Mouse (Mus musculus) left cerebral cortex, adult 8-10 months (tissue): ENCODE data around the gene Tmem9b. TPM values are rescaled to one million over a fixed set of nuclear protein-coding genes. Genes with fewer than 3 reads are reported as not detected.

Experiments
- DNase-seq, 2 experiments: peaks; one replicate each; pipeline ENCODE4 v3.0.0; 2022; ENCODE audit warnings: low spot score in 2 of 2
- total RNA-seq, 4 experiments: library from RNA; stranded (reverse); gene quantifications; 2 replicates each; pipeline ENCODE4 v1.2.4; 2022

The Tmem9b gene
- 10 to 100 TPM; 91.8 to 93.5 (median 92.3) TPM for total RNA-seq

- peak; percentile 72 to 73 for DNase-seq
Measured at GRCm38 (mm10) chr7:109752008-109752925, at the start of gene Tmem9b. TSS of gene Tmem9b (minus strand) at chr7:109752875.

- DNase-seq: no peak
Measured at GRCm38 (mm10) chr7:109800626-109801025, 48.0 kb upstream of the Tmem9b start.

GRCm38 (mm10) chr7:109799168-109799567, 46.5 kb upstream of the Tmem9b start:
- no peak for DNase-seq

- no peak for DNase-seq
Measured at GRCm38 (mm10) chr7:109795564-109795963, 42.9 kb upstream of the Tmem9b start.

DNA sequence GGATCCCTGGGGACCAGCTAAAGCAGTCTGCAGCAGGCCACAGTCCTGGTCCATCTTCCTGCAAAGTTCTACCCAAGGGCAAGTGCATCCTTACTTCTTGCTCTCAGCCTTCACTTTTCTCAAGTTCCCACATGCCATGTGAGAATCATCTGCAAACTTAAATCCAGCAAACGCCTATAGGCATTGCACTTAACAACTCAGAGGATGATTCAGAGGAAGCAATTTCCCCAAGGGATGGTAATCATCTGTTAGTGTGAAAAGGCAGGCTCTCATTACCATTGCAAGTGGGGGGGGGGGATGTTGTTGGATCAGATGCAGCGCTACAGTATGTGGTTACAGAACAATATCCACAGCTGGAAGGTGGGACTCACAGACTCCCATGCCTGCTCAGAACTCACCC, 41.9 kb upstream of the Tmem9b start:
- no peak for DNase-seq

DNA sequence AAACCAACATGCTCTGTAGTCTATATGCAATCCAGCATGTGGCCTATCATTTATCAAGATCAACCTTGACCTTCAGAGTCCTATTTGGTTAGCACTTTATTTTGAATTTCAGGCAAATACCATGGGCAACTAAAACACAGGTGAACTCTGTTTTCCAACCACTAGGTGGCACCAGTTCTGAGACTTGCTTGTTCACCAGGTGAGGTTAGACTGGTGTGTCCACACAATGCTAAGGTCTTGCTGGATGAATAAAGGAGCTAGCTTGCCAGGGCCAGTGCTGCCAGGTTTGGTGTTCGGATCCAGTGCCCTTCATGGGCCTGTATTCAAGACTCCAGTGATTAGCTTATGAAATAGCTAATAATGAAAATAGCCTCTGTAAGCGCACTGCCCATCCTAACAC, 40.1 kb upstream of the Tmem9b start:
- DNase-seq: no peak

DNA sequence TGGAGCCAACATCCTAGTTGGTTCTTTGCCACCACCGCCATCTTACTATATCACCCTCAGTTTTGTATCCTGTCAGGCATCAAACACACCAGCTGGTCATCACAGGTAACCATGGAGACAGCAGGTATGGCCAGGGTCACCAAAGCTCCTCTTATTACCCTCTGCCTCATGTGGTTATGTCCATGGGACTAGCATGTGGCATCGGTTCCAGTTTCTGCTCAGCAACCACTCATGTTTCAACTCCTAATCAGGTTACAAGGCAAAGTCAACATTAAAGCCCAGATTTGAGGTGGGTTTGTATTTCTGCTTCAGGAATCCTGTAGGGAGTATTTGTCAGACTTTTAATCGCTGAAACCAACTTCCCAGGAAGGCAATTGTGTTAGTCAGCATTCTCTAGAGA, 38.1 kb upstream of the Tmem9b start:
- no peak for DNase-seq

GRCm38 (mm10) chr7:109787860-109788259, 35.2 kb upstream of the Tmem9b start:
- no peak for DNase-seq

DNA sequence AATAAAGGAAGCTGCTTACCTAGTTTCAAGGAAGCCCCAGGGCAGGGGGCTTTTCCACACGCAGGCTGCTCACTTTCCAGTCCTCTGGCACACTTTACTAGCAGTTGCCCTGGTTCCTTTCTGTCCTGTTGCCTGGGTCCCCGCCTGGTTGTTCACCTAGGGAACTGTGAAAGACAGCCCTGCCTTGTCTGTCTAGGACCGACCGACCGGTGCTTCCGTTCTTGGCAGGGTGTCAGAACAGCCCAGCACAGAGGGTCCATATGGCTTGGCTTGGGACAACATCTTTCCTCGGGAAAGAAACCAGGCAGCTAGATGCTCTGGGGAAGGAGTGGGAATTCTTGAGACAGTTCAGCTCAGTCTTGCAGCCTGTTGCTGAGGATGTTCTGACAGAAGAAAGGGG, 30.6 kb upstream of the Tmem9b start:
- DNase-seq: no peak

DNA sequence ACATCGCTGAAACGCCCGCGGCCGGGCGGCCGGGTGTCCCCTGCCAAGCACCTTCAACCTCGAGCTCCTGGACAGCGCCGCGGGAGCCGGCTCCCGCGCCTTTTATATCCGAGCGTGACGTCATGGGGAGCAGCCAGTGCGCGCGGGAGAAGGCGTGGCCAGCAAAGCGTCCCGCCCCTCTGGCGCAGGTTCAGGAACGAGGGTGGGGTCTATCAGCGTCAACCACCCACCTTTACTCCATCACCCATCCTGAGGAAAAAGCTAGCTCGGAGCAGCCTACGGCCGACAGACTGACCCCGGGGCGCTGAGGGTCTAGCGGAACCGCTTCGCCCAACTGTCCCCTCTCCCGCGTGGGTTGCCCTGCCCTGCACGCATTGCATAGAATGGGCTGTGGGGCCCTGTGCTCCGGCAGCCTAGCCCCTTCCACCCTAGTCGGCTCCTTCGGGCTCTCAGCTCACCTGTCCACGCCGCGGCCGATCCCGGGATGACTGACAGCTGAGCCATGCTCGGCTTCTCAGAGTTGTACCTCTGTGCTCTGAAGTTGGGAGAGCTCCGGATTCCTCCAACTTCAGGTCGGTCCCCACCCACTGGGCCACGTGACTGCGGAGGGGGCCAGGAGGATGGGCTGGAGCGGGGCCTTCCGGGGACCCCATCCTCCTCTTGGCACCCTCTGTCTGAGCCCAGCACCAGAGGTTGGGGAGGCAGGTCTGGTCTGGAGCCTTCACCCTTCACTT, 29.0 kb upstream of the Tmem9b start, which contains the start of gene Nrip3:
Gene Nrip3 (minus strand): TSS at position 556 of the 734 bp plus-strand sequence.
- peak; percentile 47 to 59 for DNase-seq

GRCm38 (mm10) chr7:109781087-109781469, 28.4 kb upstream of the Tmem9b start:
- DNase-seq: peak in 1 of 2 experiments; percentile 28

DNA sequence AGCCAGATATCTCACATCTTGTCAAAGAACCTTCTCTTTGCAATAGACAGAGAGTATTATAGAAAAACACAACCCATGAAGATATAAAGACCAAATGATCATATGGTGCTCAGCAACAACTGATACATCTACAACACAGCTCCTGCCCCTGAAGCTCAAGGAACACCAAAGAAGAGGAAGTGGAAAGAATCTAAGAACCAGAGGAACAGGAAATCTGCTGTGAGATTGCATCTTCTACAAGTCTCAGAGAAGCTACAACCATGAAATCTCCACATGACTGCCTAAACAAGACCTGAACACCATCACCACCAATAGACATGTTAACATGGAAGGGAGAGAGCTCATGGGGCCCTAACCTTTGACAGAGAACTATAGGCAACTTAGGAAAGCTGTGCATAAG, 19.6 kb upstream of the Tmem9b start:
- no peak for DNase-seq

GRCm38 (mm10) chr7:109768699-109769383, 16.2 kb upstream of the Tmem9b start:
- no peak for DNase-seq

DNA sequence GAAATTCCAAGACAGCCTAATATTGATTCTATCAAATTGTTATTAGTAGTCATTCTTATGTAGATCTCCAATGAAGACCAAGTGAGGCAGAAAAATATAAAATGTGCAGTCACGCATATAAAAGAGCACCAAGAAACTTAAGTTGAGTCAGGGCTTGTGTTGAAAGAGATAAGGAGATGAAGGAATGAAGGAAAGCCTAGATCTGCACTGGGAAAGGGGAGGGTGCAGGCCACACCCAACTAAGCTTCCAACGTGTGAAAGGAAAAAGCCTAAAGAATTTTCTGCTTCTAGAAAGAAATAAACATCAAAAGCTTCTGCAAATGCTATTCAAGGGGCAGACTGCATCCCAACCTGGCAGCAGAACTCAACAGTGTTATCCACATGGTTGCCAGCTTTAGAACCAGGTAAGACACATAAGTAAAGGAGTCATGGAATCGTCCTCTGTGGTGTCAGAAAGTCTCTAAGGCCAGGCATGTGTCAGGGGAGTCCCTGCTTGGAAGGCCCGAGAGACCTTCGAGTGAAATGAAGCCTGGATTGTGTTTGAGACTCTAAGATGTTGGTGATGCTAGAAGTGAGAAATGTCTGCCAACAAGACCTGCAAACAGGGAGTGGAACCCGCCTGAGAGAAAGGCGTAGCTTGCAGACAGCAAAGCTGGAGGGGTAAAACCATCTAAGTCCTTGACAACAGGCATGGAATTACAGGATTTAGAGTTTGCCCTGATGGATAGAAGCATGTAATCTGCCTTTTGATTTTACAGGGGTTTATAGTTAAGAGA, 15.1 kb upstream of the Tmem9b start:
- no peak for DNase-seq

GRCm38 (mm10) chr7:109764009-109764408, 11.3 kb upstream of the Tmem9b start:
- DNase-seq: no peak

DNA sequence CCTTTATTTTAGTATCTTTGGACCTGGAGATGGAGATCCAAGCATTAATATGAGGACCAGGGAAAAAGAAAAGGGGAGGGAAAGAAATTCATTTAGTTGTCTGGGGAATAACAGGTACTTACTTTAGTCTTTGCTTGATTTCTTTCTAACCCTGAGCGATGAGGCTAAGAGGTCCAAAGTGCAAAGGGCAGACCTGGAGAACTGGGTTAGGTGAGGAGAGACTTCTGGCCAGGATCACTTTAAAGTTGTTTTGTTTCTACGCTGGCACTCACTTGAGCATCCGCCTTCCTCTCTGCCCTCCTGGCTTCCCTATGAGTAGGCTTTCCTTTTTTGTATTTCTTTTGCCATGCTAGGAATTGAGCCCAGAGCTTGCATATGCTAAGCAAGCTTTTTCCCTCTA, 3.6 kb upstream of the Tmem9b start:
- DNase-seq: no peak

- no peak for DNase-seq
Measured at GRCm38 (mm10) chr7:109754034-109754433, 1.4 kb upstream of the Tmem9b start.

GRCm38 (mm10) chr7:109751427-109752007, 1.2 kb downstream of the Tmem9b start:
- DNase-seq: no peak

- no peak for DNase-seq
Measured at GRCm38 (mm10) chr7:109747747-109748146, 4.9 kb downstream of the Tmem9b start.

DNA sequence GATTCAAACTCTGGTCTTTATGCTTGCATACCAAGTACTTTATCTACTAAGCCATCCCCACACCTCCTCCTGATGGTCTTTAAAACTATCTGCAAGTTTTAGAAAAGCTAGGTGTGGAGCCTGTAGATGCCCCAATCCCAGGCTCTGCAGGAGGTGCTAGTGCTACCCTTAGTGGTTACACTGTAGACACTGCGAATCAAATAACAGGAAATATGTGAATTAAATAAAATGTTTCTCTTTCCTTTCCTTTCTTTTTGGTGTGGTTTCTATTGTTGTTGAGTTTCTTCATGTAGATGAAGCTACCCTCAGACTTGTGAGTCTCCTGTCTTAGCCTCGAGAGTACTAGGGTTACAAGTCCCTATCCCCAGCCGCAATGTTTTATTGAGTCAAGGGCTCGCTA, 11.0 kb downstream of the Tmem9b start:
- DNase-seq: no peak

DNA sequence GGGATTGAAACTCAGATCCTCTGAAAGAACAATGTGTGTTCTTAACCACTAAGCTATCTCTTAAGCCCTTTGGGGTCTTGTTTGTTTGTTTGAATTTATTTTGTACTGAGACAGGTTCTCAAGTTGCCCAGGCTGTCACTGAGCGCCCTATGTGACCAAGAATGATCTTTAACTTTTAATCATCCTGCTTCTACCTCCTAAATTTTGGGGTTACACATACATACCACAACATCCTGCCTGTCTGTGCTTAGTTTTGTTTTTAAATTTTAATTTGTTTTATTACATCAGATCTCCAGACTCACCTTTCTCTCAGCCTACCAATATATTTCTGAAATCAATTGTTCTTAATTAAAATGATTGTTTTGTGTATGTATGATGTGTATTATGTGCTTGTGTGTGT, 11.6 kb downstream of the Tmem9b start:
- DNase-seq: no peak
